Mouse (Mus musculus): ENCODE results near the gene Polr3e. TPM values are rescaled to one million over a fixed set of nuclear protein-coding genes. Genes with fewer than 3 reads are reported as not detected.

The Polr3e gene
- polyA plus RNA-seq, 1 experiment: 12.0 TPM

DNA sequence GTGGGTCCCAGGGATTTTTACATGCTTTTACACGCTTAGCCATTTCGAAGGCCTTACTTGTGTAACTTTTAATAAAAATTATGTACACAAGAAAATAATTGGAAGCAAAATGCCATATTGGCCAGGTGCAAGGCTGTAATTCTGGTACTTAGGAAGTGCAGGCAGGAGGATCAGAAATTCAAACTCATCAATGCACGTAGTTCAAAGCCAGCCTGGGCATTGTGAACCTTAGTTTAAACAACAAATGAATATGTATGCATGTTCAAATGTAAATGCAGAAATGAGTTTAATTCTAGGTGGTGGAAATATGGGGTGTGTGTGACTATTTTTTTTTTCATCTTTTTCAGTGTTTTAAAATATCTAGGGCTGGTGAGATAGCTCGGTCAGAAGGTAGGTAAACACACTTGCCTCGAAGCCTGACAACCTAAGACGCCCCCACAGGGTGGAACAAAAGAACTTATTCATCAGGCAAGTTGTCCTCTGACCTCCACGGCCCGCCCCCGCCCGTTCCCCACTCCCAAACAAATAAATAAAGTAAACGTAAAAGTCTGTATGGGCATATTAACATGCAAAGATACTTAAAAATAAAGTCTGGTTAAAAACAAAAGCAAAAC is 1.2 kb upstream of the Polr3e start:
- H3K4me3 ChIP-seq: peak overlapping the region; percentile 51
- TF ChIP-seq USF1 (IDR thresholded peaks at IDR 0.05; ENCODE audit: low read depth) (no peak), MYOG (IDR thresholded peaks at IDR 0.05; ENCODE audit: control insufficient read depth in 1 of 3, insufficient read depth in 1 of 3, insufficient read length in 2 of 3, low read depth in 2 of 3) (no peak), POLR2AphosphoS2 (IDR thresholded peaks at IDR 0.05; ENCODE audit: insufficient read length, low read depth) (no peak), REST (IDR thresholded peaks at IDR 0.05; ENCODE audit: insufficient read depth, insufficient read length) (no peak), E2F4 (IDR thresholded peaks at IDR 0.05; ENCODE audit: insufficient read depth) (no peak), POLR2A (IDR thresholded peaks at IDR 0.05; ENCODE audit: insufficient read length, low read depth) (no peak)
- H3K4me2 ChIP-seq (ENCODE audit: low read depth): peak overlapping the region; percentile 78
- H3K36me3 ChIP-seq (ENCODE audit: control insufficient read depth, insufficient read depth): no peaks in the 10 kb centered on the region
- H3K79me2 ChIP-seq (ENCODE audit: control insufficient read depth, insufficient read depth): peaks cover 26% of the 10 kb centered on the region
- H3K27me3 ChIP-seq (ENCODE audit: control insufficient read depth, insufficient read depth, insufficient read length): no peaks in the 10 kb centered on the region
- no peak overlapping the region for H3ac ChIP-seq (ENCODE audit: control insufficient read depth, insufficient read length)

GRCm38 (mm10) chr7:120917279-120917591 is 309 bp upstream of the Polr3e start:
- Histone ChIP-seq H3K36me3 (ENCODE audit: control insufficient read depth, insufficient read depth) (no peaks in the 10 kb centered on the region), H3K4me3 (peak overlapping the region; percentile 51), H3ac (ENCODE audit: control insufficient read depth, insufficient read length) (peak overlapping the region; percentile 61), H3K4me2 (ENCODE audit: low read depth) (peak overlapping the region; percentile 78), H3K27me3 (ENCODE audit: control insufficient read depth, insufficient read depth, insufficient read length) (no peaks in the 10 kb centered on the region), H3K79me2 (ENCODE audit: control insufficient read depth, insufficient read depth) (peaks cover 26% of the 10 kb centered on the region)
- no peak for TF ChIP-seq CEBPB (IDR thresholded peaks at IDR 0.05; ENCODE audit: insufficient read depth, poor library complexity, severe bottlenecking)
- TF ChIP-seq SRF (IDR thresholded peaks at IDR 0.05; ENCODE audit: control insufficient read depth, insufficient read length, low read depth): no peak
- no peak for TF ChIP-seq TCF3 (IDR thresholded peaks at IDR 0.05; ENCODE audit: insufficient read length, low read depth)

GRCm38 (mm10) chr7:120918526-120918962 is 1.0 kb downstream of the Polr3e start:
- H3K79me2 ChIP-seq (ENCODE audit: control insufficient read depth, insufficient read depth): peaks cover 32% of the 10 kb centered on the region
- peak overlapping the region; percentile 77 for H3K4me2 ChIP-seq (ENCODE audit: low read depth)
- no peaks in the 10 kb centered on the region for H3K27me3 ChIP-seq (ENCODE audit: control insufficient read depth, insufficient read depth, insufficient read length)
- peak; percentile 82 for TF ChIP-seq CEBPB (IDR thresholded peaks at IDR 0.05; ENCODE audit: insufficient read depth, poor library complexity, severe bottlenecking)
- no peak for TF ChIP-seq MYOD1 (IDR thresholded peaks at IDR 0.05; ENCODE audit: control insufficient read depth in 1 of 3, insufficient read length in 2 of 3, low read depth in 2 of 3)
- peak; percentile 46 for TF ChIP-seq POLR2AphosphoS2 (IDR thresholded peaks at IDR 0.05; ENCODE audit: insufficient read length, low read depth)
- TF ChIP-seq REST (IDR thresholded peaks at IDR 0.05; ENCODE audit: insufficient read depth, insufficient read length): no peak
- H3ac ChIP-seq (ENCODE audit: control insufficient read depth, insufficient read length): peak overlapping the region; percentile 61
- no peaks in the 10 kb centered on the region for H3K36me3 ChIP-seq (ENCODE audit: control insufficient read depth, insufficient read depth)
- peak overlapping the region; percentile 51 for H3K4me3 ChIP-seq

- Histone ChIP-seq H3K4me2 (ENCODE audit: low read depth) (no peak overlapping the region), H3K36me3 (ENCODE audit: control insufficient read depth, insufficient read depth) (peaks cover 19% of the 10 kb centered on the region), H3K27me3 (ENCODE audit: control insufficient read depth, insufficient read depth, insufficient read length) (no peaks in the 10 kb centered on the region), H3K79me2 (ENCODE audit: control insufficient read depth, insufficient read depth) (no peaks in the 10 kb centered on the region), H3K4me3 (no peak overlapping the region), H3ac (ENCODE audit: control insufficient read depth, insufficient read length) (no peak overlapping the region)
- TF ChIP-seq REST (IDR thresholded peaks at IDR 0.05; ENCODE audit: insufficient read depth, insufficient read length): no peak
- no peak for TF ChIP-seq USF1 (IDR thresholded peaks at IDR 0.05; ENCODE audit: low read depth)
- no peak for TF ChIP-seq TCF3 (IDR thresholded peaks at IDR 0.05; ENCODE audit: insufficient read length, low read depth)
- TF ChIP-seq E2F4 (IDR thresholded peaks at IDR 0.05; ENCODE audit: insufficient read depth): no peak
- TF ChIP-seq MAX (IDR thresholded peaks at IDR 0.05; ENCODE audit: low read depth): no peak
- no peak for TF ChIP-seq TCF12 (IDR thresholded peaks at IDR 0.05; ENCODE audit: insufficient read depth, poor library complexity, severe bottlenecking)
- no peak for TF ChIP-seq MYOD1 (IDR thresholded peaks at IDR 0.05; ENCODE audit: control insufficient read depth in 1 of 3, insufficient read length in 2 of 3, low read depth in 2 of 3)
- no peak for TF ChIP-seq MYOG (IDR thresholded peaks at IDR 0.05; ENCODE audit: control insufficient read depth in 1 of 3, insufficient read depth in 1 of 3, insufficient read length in 2 of 3, low read depth in 2 of 3)
- no peak for TF ChIP-seq SRF (IDR thresholded peaks at IDR 0.05; ENCODE audit: control insufficient read depth, insufficient read length, low read depth)
- no peak for TF ChIP-seq POLR2AphosphoS2 (IDR thresholded peaks at IDR 0.05; ENCODE audit: insufficient read length, low read depth)
- no peak for TF ChIP-seq CEBPB (IDR thresholded peaks at IDR 0.05; ENCODE audit: insufficient read depth, poor library complexity, severe bottlenecking)
- TF ChIP-seq POLR2A (IDR thresholded peaks at IDR 0.05; ENCODE audit: insufficient read length, low read depth): no peak
Observed at GRCm38 (mm10) chr7:120933110-120933509, 15.6 kb downstream of the Polr3e start.

GRCm38 (mm10) chr7:120933680-120934195 is 16.2 kb downstream of the Polr3e start:
- no peak overlapping the region for H3K4me3 ChIP-seq

More at GRCm38 (mm10) chr7:120933680-120934195, 16.2 kb downstream of the Polr3e start:
- Histone ChIP-seq H3K27me3 (ENCODE audit: control insufficient read depth, insufficient read depth, insufficient read length) (no peaks in the 10 kb centered on the region), H3K36me3 (ENCODE audit: control insufficient read depth, insufficient read depth) (peaks cover 18% of the 10 kb centered on the region), H3K79me2 (ENCODE audit: control insufficient read depth, insufficient read depth) (no peaks in the 10 kb centered on the region), H3K4me2 (ENCODE audit: low read depth) (no peak overlapping the region), H3ac (ENCODE audit: control insufficient read depth, insufficient read length) (no peak overlapping the region)
- TF ChIP-seq TCF12 (IDR thresholded peaks at IDR 0.05; ENCODE audit: insufficient read depth, poor library complexity, severe bottlenecking) (no peak), POLR2AphosphoS2 (IDR thresholded peaks at IDR 0.05; ENCODE audit: insufficient read length, low read depth) (no peak), REST (IDR thresholded peaks at IDR 0.05; ENCODE audit: insufficient read depth, insufficient read length) (no peak), MYOG (IDR thresholded peaks at IDR 0.05; ENCODE audit: control insufficient read depth in 1 of 3, insufficient read depth in 1 of 3, insufficient read length in 2 of 3, low read depth in 2 of 3) (no peak), MYOD1 (IDR thresholded peaks at IDR 0.05; ENCODE audit: control insufficient read depth in 1 of 3, insufficient read length in 2 of 3, low read depth in 2 of 3) (no peak), SRF (IDR thresholded peaks at IDR 0.05; ENCODE audit: control insufficient read depth, insufficient read length, low read depth) (no peak), MAX (IDR thresholded peaks at IDR 0.05; ENCODE audit: low read depth) (no peak), CEBPB (IDR thresholded peaks at IDR 0.05; ENCODE audit: insufficient read depth, poor library complexity, severe bottlenecking) (no peak), E2F4 (IDR thresholded peaks at IDR 0.05; ENCODE audit: insufficient read depth) (no peak), TCF3 (IDR thresholded peaks at IDR 0.05; ENCODE audit: insufficient read length, low read depth) (no peak), USF1 (IDR thresholded peaks at IDR 0.05; ENCODE audit: low read depth) (no peak), POLR2A (IDR thresholded peaks at IDR 0.05; ENCODE audit: insufficient read length, low read depth) (no peak)
